Mouse (Mus musculus): ENCODE data around the gene Abhd6. TPM values are rescaled to one million over a fixed set of nuclear protein-coding genes. Genes with fewer than 3 reads are reported as not detected.

Abhd6 gene
- polyA plus RNA-seq, 2 experiments: 3.4 to 9.2 TPM

DNA sequence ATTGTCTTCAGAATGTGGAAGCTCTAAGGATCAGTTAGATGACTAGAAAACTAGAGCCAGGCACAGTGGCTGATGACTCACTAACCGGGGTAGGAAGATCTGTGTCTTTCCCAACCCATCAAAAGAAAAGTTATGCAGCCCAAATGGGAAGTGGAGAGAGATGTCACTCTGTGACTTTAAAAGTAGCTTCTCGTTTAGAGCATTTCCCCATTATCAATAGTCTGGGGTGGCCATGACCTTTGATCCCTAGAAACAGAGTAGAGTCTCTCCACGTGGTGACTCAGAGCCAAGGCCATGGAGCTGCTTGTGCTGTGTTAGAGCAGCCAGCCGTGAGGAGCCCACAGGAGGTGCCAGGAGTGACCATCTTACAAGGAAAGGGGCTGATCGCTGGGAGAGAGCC is 90.7 kb downstream of the Abhd6 start:
- ATAC-seq (ENCODE audit: insufficient read depth): no peak
- Histone ChIP-seq H3K9me3 (ENCODE audit: control insufficient read depth, low read length) (no peaks in the 10 kb centered on the region), H3K27ac (no peak overlapping the region), H3K36me3 (replicated peaks; ENCODE audit: control insufficient read depth, insufficient read depth, low read depth) (peaks cover 19% of the 10 kb centered on the region), H3K27me3 (ENCODE audit: control insufficient read depth, insufficient read depth, low read length) (no peaks in the 10 kb centered on the region), H3K4me2 (ENCODE audit: low read depth) (no peak overlapping the region), H3K4me3 (ENCODE audit: insufficient read depth in 1 of 2, low read depth in 2 of 2, low read length in 2 of 2) (no peak overlapping the region), H3K9ac (replicated peaks) (no peak overlapping the region), H3K4me1 (replicated peaks; ENCODE audit: control insufficient read depth in 2 of 2, insufficient read depth in 2 of 2, low read length in 1 of 2) (peaks cover 0 to 7% of the 10 kb centered on the region in 2 experiments; a peak in 3 of 4 replicates)
- WGBS (ENCODE audit: insufficient replicate concordance): 43% methylated on average over 5 of the region's 5 CpGs
- no peak for TF ChIP-seq CTCF (IDR thresholded peaks at IDR 0.05; ENCODE audit: low read depth)
- TF ChIP-seq EP300 (IDR thresholded peaks at IDR 0.05; ENCODE audit: low read depth): no peak
- no peak for DNase-seq (ENCODE audit: low read depth in 3 of 3, low spot score in 3 of 3)

DNA sequence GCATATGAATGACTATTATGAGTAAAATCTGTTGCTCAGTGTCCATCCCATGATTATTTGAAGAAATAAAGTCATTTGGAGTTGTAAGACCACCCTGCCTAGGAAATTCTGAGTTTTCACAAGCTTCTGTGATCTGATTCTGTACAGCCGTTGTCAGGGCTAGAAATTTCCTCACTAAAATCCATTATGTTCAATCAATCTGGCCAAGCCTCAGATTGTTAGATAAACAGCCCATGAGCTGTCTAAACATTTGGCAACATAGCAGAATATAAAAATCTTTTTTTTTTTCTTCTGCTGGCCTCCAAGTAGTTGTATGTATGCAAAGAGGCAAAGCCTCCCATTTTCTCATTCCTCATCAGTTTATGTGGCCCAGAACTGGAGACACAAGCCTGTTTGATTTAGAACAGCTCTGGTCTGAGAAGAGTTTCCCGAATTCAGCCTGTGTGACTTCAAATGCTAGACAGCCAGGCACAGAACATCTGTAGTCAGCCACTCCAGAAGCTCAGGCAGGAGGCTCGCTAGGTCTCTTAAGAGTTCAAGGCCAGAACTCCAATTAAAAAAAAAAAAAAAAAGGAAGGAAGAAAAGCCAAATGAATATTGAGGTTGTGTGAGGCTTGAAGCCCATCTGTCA is 92.3 kb downstream of the Abhd6 start:
- H3K4me3 ChIP-seq (ENCODE audit: insufficient read depth in 1 of 2, low read depth in 2 of 2, low read length in 2 of 2): no peak overlapping the region
- no peak overlapping the region for H3K27ac ChIP-seq
- WGBS (ENCODE audit: insufficient replicate concordance): 36% methylated on average over 3 of the region's 3 CpGs
- no peaks in the 10 kb centered on the region for H3K27me3 ChIP-seq (ENCODE audit: control insufficient read depth, insufficient read depth, low read length)
- H3K9me3 ChIP-seq (ENCODE audit: control insufficient read depth, low read length): no peaks in the 10 kb centered on the region
- peaks cover 4% of the 10 kb centered on the region for H3K36me3 ChIP-seq (replicated peaks; ENCODE audit: control insufficient read depth, insufficient read depth, low read depth)
- H3K4me2 ChIP-seq (ENCODE audit: low read depth): no peak overlapping the region
- no peak for DNase-seq (ENCODE audit: low read depth in 3 of 3, low spot score in 3 of 3)
- peaks cover 0 to 13% of the 10 kb centered on the region in 2 experiments; a peak in 3 of 4 replicates for H3K4me1 ChIP-seq (replicated peaks; ENCODE audit: control insufficient read depth in 2 of 2, insufficient read depth in 2 of 2, low read length in 1 of 2)
- TF ChIP-seq EP300 (IDR thresholded peaks at IDR 0.05; ENCODE audit: low read depth) (no peak), CTCF (IDR thresholded peaks at IDR 0.05; ENCODE audit: low read depth) (no peak)
- no peak overlapping the region for H3K9ac ChIP-seq (replicated peaks)
- no peak for ATAC-seq (ENCODE audit: insufficient read depth)

DNA sequence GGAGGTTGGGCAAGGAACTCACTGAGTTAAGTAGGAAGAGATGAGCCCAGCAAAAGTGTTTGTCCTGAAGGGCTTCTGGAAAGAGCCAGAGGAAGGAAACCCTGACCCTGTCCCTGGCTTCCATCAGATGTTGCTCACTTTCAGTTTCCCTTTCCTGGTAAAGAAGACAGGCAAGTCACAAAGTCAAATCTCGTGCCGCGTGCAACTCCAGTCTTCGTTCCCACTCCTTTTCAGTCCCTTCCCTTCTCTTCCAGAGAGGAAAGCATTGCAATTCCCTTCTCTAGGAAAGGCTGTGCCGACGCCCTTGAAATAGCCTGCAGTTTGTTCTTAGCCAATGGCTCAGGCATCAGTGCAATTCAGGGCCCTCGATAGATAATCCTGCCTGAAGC is 92.9 kb downstream of the Abhd6 start:
- no peak for ATAC-seq (ENCODE audit: insufficient read depth)
- H3K4me1 ChIP-seq (replicated peaks; ENCODE audit: control insufficient read depth in 2 of 2, insufficient read depth in 2 of 2, low read length in 1 of 2): peaks cover 0 to 13% of the 10 kb centered on the region in 2 experiments; a peak in 3 of 4 replicates
- H3K4me2 ChIP-seq (ENCODE audit: low read depth): no peak overlapping the region
- DNase-seq (ENCODE audit: low read depth in 3 of 3, low spot score in 3 of 3): no peak
- peaks cover 2% of the 10 kb centered on the region; the same call in 1 of the 2 replicates for H3K36me3 ChIP-seq (replicated peaks; ENCODE audit: control insufficient read depth, insufficient read depth, low read depth)
- H3K4me3 ChIP-seq (ENCODE audit: insufficient read depth in 1 of 2, low read depth in 2 of 2, low read length in 2 of 2): no peak overlapping the region
- no peaks in the 10 kb centered on the region for H3K9me3 ChIP-seq (ENCODE audit: control insufficient read depth, low read length)
- no peak overlapping the region for H3K27ac ChIP-seq
- H3K27me3 ChIP-seq (ENCODE audit: control insufficient read depth, insufficient read depth, low read length): no peaks in the 10 kb centered on the region
- 30% methylated on average over 7 of the region's 7 CpGs for WGBS (ENCODE audit: insufficient replicate concordance)
- H3K9ac ChIP-seq (replicated peaks): no peak overlapping the region
- TF ChIP-seq CTCF (IDR thresholded peaks at IDR 0.05; ENCODE audit: low read depth) (no peak), EP300 (IDR thresholded peaks at IDR 0.05; ENCODE audit: low read depth) (no peak)

DNA sequence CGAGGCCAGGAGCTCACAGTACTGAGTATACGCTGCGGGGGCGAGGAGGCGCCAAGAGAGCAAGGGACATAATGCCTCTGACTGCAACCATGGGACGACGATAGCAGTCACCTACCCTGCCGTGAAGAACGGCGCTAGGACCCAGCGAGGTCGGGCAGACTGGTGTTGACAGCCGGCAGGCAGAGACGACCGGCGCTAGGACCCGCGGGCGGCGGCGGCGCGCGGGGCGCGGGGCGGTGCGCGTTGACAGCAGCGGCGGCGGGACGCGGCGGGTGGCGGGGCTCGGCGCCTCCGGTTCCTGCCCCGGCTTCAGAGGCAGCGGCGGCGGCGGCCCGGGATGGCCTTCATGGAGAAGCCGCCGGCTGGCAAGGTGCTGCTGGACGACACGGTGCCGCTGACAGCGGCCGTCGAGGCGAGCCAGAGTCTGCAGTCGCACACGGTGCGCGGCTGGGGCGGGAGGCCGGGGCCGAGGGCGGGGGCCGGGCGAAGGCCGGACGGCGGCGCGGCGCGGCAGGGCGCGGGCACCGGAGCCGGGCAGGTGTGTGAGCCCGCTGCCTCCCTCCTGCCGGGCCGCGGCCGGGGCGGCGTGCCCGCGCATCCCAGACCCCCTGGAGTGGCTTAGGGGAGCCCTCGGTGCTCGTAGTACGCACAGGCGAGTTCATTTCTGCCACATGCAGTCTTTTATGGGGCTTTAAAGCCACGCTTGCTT is 95.4 kb downstream of the Abhd6 start, which contains the start of gene Pxk:
Gene Pxk (plus strand): TSS at position 234 of the 709 bp plus-strand sequence.
- no peak for TF ChIP-seq EP300 (IDR thresholded peaks at IDR 0.05; ENCODE audit: low read depth)
- no peak for TF ChIP-seq CTCF (IDR thresholded peaks at IDR 0.05; ENCODE audit: low read depth)
- no peak within 1 kb of the TSS for H3K27ac ChIP-seq
- peak; percentile 95 for ATAC-seq (ENCODE audit: insufficient read depth)
- no peaks in the 10 kb centered on the region for H3K27me3 ChIP-seq (ENCODE audit: control insufficient read depth, insufficient read depth, low read length)
- H3K9me3 ChIP-seq (ENCODE audit: control insufficient read depth, low read length): no peaks in the 10 kb centered on the region
- 1% methylated on average over 86 of the region's 89 CpGs for WGBS (ENCODE audit: insufficient replicate concordance)
- H3K36me3 ChIP-seq (replicated peaks; ENCODE audit: control insufficient read depth, insufficient read depth, low read depth): no peaks in the 10 kb centered on the region
- peak; percentile 72 to 78 (median 72) for DNase-seq (ENCODE audit: low read depth in 3 of 3, low spot score in 3 of 3)
- peak within 1 kb of the TSS; percentile 84 for H3K4me2 ChIP-seq (ENCODE audit: low read depth)
- H3K4me3 ChIP-seq (ENCODE audit: insufficient read depth in 1 of 2, low read depth in 2 of 2, low read length in 2 of 2): peak within 1 kb of the TSS; percentile 69 to 93
- peak within 1 kb of the TSS; percentile 70 for H3K9ac ChIP-seq (replicated peaks)
- peaks cover 0 to 13% of the 10 kb centered on the region in 2 experiments; a peak in 3 of 4 replicates for H3K4me1 ChIP-seq (replicated peaks; ENCODE audit: control insufficient read depth in 2 of 2, insufficient read depth in 2 of 2, low read length in 1 of 2)

DNA sequence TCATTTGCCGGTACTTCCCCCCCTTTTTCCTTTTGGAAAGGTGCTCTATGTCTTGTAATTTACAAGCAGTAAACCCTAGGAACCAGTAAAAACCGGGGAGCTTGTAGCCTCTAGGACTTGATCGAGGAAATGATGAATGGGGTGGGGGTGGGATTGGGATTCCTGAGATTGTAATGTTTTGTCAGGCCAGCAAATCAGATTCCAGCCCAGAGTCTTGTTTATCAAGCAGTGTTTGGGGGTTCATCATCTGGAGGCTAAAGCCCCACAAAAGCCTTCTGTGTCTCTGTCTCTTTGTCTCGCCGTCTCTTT is 95.9 kb downstream of the Abhd6 start:
- Histone ChIP-seq H3K4me1 (replicated peaks; ENCODE audit: control insufficient read depth in 2 of 2, insufficient read depth in 2 of 2, low read length in 1 of 2) (peaks cover 0 to 9% of the 10 kb centered on the region in 2 experiments; a peak in 3 of 4 replicates), H3K27me3 (ENCODE audit: control insufficient read depth, insufficient read depth, low read length) (no peaks in the 10 kb centered on the region), H3K36me3 (replicated peaks; ENCODE audit: control insufficient read depth, insufficient read depth, low read depth) (no peaks in the 10 kb centered on the region), H3K4me2 (ENCODE audit: low read depth) (peak overlapping the region; percentile 84), H3K9me3 (ENCODE audit: control insufficient read depth, low read length) (no peaks in the 10 kb centered on the region), H3K4me3 (ENCODE audit: insufficient read depth in 1 of 2, low read depth in 2 of 2, low read length in 2 of 2) (peak overlapping the region; percentile 69 to 93), H3K27ac (no peak overlapping the region), H3K9ac (replicated peaks) (peak overlapping the region; percentile 70)
- ATAC-seq (ENCODE audit: insufficient read depth) (no peak), DNase-seq (ENCODE audit: low read depth in 3 of 3, low spot score in 3 of 3) (no peak)
- no peak for TF ChIP-seq EP300 (IDR thresholded peaks at IDR 0.05; ENCODE audit: low read depth)
- no peak for TF ChIP-seq CTCF (IDR thresholded peaks at IDR 0.05; ENCODE audit: low read depth)
- 5% methylated on average over 5 of the region's 5 CpGs for WGBS (ENCODE audit: insufficient replicate concordance)

Data from liver, embryonic 14.5 days (tissue).